Mouse (Mus musculus) midbrain, embryonic 11.5 days (tissue): ENCODE results near the gene Ovgp1. TPM values are rescaled to one million over a fixed set of nuclear protein-coding genes. Genes with fewer than 3 reads are reported as not detected.

Experiments used
- ATAC-seq: fragments of 200-750 bp; cut with Nextera tagmentation; 2 replicates; pipeline ENCODE4 v1.8.0; 2017; ENCODE audit warnings: moderate TSS enrichment, moderate library complexity; ENCODE audit not compliant: low FRiP score
- DNase-seq: peaks from one replicate; pipeline ENCODE4 v3.0.0; 2015; ENCODE audit warnings: low spot score; ENCODE audit errors: missing footprints
- H3K27ac ChIP-seq: fragments of 300-500 bp; sonication (generic); 2 replicates; pipeline ENCODE4 v1.5.1; 2014; ENCODE audit warnings: low read depth, low read length
- H3K27me3 ChIP-seq: fragments of 300-500 bp; sonication (generic); 2 replicates; pipeline ENCODE4 v1.6.1; 2014; ENCODE audit warnings: mild to moderate bottlenecking, low read length, moderate library complexity, mixed read lengths; ENCODE audit not compliant: control insufficient read depth, insufficient read depth
- H3K36me3 ChIP-seq: fragments of 300-500 bp; sonication (generic); 2 replicates; pipeline ENCODE4 v1.6.1; 2014; ENCODE audit warnings: mild to moderate bottlenecking, low read length, moderate library complexity, mixed read lengths; ENCODE audit not compliant: control insufficient read depth, insufficient read depth
- H3K4me1 ChIP-seq: fragments of 300-500 bp; sonication (generic); 2 replicates; pipeline ENCODE4 v1.6.1; 2014; ENCODE audit warnings: low read length; ENCODE audit not compliant: control insufficient read depth, insufficient read depth
- H3K4me2 ChIP-seq: fragments of 300-500 bp; sonication (generic); 2 replicates; pipeline ENCODE4 v1.6.1; 2014; ENCODE audit warnings: mild to moderate bottlenecking, moderate library complexity
- H3K4me3 ChIP-seq: fragments of 300-500 bp; sonication (generic); 2 replicates; pipeline ENCODE4 v1.5.1; 2014; ENCODE audit warnings: low read depth, low read length
- H3K9ac ChIP-seq: fragments of 300-500 bp; sonication (generic); 2 replicates; pipeline ENCODE4 v1.6.1; 2014; ENCODE audit warnings: low read length
- H3K9me3 ChIP-seq: fragments of 300-500 bp; sonication (generic); 2 replicates; pipeline ENCODE4 v1.6.1; 2016; ENCODE audit warnings: low read length; ENCODE audit not compliant: control insufficient read depth
- WGBS: fragments of 180-500 bp; shearing (Covaris S2); extraction: QIAGEN DNeasy Blood & Tissue Kit; methylation state at CpG from one replicate; pipeline ENCODE4 v1.1.7; 2014; 5-methylcytosine and 5-hydroxymethylcytosine counted together
- polyA plus RNA-seq: library from polyadenylated mRNA; unstranded; fragments of >200 nt; fragmentation: Nextera tagmentation; extraction: Ambion mirVana; gene quantifications from 2 replicates; pipeline ENCODE4 v1.2.1, GENCODE M21; 2014

The Ovgp1 gene
- polyA plus RNA-seq: 2.6 and 4.3 TPM in 2 replicates

DNA sequence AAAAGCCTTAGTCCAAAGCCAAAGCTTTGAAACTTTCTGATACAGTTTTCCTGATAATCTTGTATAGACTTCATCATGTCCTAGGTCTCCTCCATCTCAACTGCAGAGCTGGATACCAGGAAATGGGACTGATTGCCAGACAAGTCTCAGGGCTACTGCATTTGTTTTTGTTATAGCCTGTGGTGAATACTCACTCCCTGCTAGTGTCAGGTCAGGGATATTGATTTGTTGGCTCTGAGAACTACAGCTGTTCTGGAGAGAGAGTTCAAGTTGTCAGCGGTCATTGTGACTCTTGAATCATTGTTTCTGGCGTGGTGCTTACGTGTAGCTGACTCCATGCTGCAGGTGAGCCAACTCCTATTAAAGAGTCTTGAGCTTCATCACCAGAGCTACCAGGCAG is at the start of gene Ovgp1:
TSS of gene Ovgp1 (plus strand) at position 301 of the 400 bp plus-strand sequence.
- H3K4me1 ChIP-seq: no peaks in the 10 kb centered on the region
- no peak within 1 kb of the TSS for H3K27ac ChIP-seq
- no peaks in the 10 kb centered on the region for H3K9me3 ChIP-seq
- ATAC-seq (no peak), DNase-seq (no peak)
- H3K27me3 ChIP-seq: no peaks in the 10 kb centered on the region
- WGBS: 81% methylated on average over 3 of the region's 3 CpGs
- no peak within 1 kb of the TSS for H3K9ac ChIP-seq
- peaks cover 4% of the 10 kb centered on the region; the same call in 1 of the 2 replicates for H3K36me3 ChIP-seq
- no peak within 1 kb of the TSS for H3K4me3 ChIP-seq
- no peak within 1 kb of the TSS for H3K4me2 ChIP-seq

DNA sequence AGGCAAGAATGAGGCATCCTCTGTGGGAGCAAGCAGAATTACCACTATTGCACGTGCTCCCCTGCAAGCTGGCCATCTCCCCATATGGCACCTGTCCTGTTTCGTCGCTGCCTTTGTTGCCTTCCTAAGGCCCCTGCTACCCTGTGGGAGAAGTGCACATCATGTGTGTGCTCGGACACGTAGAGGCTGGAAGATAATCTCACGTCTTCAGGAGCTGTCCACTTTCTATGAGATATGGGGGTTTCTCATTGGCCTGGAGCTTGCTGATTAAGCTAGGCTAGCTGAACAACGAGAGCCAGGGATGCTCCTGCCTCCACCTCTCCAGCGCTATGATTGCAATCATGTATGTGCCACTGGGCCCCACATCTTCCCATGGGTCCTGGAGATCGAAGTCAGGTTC is 48.9 kb upstream of the Ovgp1 start:
- no peaks in the 10 kb centered on the region for H3K4me1 ChIP-seq
- H3K4me3 ChIP-seq: no peak overlapping the region
- H3K9me3 ChIP-seq: no peaks in the 10 kb centered on the region
- H3K4me2 ChIP-seq: no peak overlapping the region
- no peaks in the 10 kb centered on the region for H3K36me3 ChIP-seq
- no peaks in the 10 kb centered on the region for H3K27me3 ChIP-seq
- DNase-seq (no peak), ATAC-seq (no peak)
- H3K9ac ChIP-seq: no peak overlapping the region
- 88% methylated on average over 9 of the region's 9 CpGs for WGBS
- H3K27ac ChIP-seq: no peak overlapping the region

DNA sequence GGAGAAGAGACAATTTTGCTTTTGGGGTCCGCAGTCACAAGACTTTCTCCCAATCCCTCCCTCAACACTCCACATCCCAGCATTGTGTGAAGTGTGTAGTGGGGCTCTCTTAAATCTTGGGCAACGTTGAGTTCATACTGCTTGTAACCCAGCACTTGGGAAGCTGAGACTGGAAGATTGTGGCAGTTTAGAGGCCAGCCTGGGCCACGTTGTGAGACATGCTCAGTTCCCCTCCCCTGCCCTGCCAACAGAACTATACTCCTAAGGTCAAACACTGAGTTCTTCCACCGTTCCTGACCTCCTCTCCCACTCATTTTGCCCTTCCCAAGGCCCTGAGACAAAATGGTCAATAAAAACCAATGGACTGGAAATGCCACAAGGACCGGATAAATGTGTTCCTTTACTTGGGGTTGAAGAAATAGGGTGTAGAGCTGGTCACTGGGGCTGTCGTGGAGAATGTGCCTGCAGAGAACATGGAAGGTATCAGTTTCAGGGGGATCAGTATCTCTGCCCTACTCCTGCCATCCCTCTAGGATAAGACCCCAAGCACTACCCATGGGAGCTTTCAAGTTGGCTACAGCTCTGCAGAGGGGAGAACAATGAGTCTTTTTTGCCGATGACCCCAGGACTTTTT is 45.8 kb upstream of the Ovgp1 start:
- Histone ChIP-seq H3K4me2 (no peak overlapping the region), H3K27ac (no peak overlapping the region), H3K27me3 (no peaks in the 10 kb centered on the region), H3K4me3 (no peak overlapping the region), H3K9ac (no peak overlapping the region), H3K36me3 (no peaks in the 10 kb centered on the region), H3K4me1 (no peaks in the 10 kb centered on the region), H3K9me3 (no peaks in the 10 kb centered on the region)
- WGBS: 87% methylated on average over 7 of the region's 7 CpGs
- ATAC-seq (no peak), DNase-seq (peak; percentile 47)

DNA sequence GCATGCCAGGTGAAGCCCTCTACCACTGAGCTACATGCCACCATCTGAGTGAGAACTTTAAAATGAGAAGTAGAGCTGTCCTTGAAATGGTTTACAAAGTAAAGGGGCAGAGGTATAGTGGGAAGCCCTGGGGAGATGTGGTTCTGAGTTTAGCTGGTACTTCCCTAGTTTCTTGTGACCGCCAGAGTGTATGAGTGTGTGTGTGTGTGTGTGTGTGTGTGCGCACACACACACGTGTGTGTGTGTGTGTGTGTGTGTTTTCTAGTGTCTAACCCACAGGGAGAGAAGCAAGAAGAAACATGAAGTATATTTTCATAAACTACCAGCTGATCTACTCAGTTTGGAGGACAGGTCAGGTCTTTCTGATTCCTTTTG is 45.3 kb upstream of the Ovgp1 start:
- Histone ChIP-seq H3K27ac (no peak overlapping the region), H3K4me2 (no peak overlapping the region), H3K9me3 (no peaks in the 10 kb centered on the region), H3K9ac (no peak overlapping the region), H3K4me1 (no peaks in the 10 kb centered on the region), H3K4me3 (no peak overlapping the region), H3K27me3 (no peaks in the 10 kb centered on the region), H3K36me3 (no peaks in the 10 kb centered on the region)
- DNase-seq (no peak), ATAC-seq (no peak)
- WGBS: 83% methylated on average over 3 of the region's 3 CpGs

DNA sequence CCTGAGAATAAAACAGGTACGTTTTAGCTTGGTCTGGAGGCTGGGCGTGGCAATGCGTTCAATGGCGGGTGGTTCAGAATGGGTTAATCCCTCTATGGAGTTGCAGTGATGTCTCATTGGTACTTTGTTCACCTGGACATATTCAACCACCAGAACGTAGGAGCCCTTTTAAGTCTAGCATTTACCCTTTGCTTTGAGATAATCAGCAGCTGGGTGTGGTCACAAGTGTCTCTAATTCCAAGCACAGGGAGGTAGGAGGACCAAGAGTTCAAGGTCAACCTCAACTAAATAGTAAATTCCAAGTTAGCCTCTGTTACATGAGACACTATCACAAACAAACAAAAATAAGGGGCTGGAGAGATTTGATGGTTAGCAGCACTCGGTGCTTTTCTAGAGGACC is 44.7 kb upstream of the Ovgp1 start:
- peak; percentile 8 for DNase-seq
- WGBS: 90% methylated on average over 6 of the region's 6 CpGs

DNA sequence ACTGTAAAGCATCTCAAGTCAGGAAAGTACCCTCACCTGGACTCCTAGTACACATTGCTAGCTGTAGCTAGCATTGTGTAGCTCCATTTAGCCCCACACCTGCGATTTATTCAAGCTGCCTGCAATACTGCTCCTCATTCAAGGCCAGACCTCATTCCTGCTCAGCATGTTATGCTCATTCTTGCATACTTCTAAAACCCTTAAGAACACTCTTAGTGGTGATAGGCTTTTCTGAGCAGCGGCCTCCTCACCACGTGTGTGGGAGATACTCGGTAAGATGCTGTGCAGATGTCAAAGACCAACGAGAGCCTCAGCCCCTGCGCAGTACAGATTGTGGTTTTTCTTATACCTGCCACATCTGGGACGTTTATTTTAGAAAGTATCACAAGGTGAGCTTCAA is 43.7 kb upstream of the Ovgp1 start:
- ATAC-seq (no peak), DNase-seq (no peak)
- Histone ChIP-seq H3K4me1 (no peaks in the 10 kb centered on the region), H3K27me3 (no peaks in the 10 kb centered on the region), H3K36me3 (no peaks in the 10 kb centered on the region), H3K9ac (no peak overlapping the region), H3K4me3 (no peak overlapping the region), H3K4me2 (no peak overlapping the region), H3K9me3 (no peaks in the 10 kb centered on the region), H3K27ac (no peak overlapping the region)
- 88% methylated on average over 7 of the region's 7 CpGs for WGBS

More for the DNA sequence above, 44.7 kb upstream of the Ovgp1 start:
- H3K27ac ChIP-seq: no peak overlapping the region
- H3K4me1 ChIP-seq: no peaks in the 10 kb centered on the region
- no peak overlapping the region for H3K4me2 ChIP-seq
- ATAC-seq: no peak
- H3K9ac ChIP-seq: no peak overlapping the region
- no peaks in the 10 kb centered on the region for H3K27me3 ChIP-seq
- H3K4me3 ChIP-seq: no peak overlapping the region
- no peaks in the 10 kb centered on the region for H3K9me3 ChIP-seq
- H3K36me3 ChIP-seq: no peaks in the 10 kb centered on the region

DNA sequence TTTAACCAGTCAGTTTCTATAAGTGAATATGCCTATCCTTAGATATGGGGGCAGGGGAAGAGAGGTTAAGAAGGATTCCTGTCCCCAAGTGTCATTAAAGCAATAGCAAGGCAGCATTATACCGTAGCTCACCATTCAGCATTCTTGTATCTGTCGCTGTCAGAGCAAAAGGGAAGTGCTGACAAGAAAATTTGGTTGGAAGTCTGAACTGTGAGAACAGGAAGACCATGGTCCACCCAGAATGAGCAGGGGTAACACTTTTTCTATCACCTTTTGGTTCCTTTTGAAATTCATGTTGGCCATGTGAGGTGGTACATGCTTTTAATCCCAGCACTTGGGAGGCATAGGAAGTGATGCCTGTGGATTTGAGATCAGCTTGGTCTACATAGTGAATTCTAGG is 42.4 kb upstream of the Ovgp1 start:
- Histone ChIP-seq H3K36me3 (no peaks in the 10 kb centered on the region), H3K4me2 (no peak overlapping the region), H3K27me3 (no peaks in the 10 kb centered on the region), H3K4me1 (no peaks in the 10 kb centered on the region), H3K4me3 (no peak overlapping the region), H3K9me3 (no peaks in the 10 kb centered on the region), H3K27ac (no peak overlapping the region), H3K9ac (no peak overlapping the region)
- 84% methylated on average over 2 of the region's 2 CpGs for WGBS
- DNase-seq: peak; percentile 41
- no peak for ATAC-seq

DNA sequence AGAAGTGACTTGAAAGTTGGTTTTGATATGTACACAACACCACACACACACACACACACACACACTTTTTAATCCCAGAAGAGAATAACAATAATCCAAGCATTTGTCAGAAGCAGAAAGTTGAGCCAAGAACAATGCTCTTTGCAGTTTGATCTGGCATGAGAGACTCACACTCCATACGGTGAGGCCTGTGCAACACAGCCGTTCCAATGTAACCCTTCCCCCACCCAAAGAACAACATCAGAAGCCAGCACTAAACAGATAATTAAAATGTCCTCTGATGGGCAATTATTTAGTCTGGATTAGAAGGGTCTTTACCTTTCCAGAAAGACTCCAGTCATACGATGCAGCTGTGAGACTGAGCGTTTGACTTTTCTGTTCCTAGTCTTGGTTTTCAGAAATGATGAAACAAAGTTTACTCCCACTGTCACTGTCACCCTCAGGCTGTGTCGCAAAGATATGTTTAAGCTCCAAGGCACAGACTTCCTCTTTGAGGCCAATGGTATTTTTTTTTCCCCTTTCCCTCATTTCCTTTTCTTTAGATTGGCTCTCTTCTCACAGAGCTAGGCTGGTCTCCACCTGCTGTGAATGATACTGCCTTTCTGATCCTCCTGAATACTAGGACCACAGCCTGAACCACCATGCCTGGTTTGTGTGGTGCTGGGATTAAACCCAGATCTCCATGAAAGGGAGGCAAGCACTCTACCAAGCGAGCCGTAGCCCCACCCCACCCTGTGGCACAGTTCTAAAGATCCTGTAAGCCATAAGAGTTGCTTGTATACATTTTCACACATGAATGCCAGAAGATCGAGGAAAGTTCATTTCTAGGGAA is 41.1 kb upstream of the Ovgp1 start, which contains the start of gene I830077J02Rik:
TSS of gene I830077J02Rik (minus strand) at position 425 of the 832 bp plus-strand sequence.
- Histone ChIP-seq H3K4me3 (no peak within 1 kb of the TSS), H3K4me1 (no peaks in the 10 kb centered on the region), H3K9ac (no peak within 1 kb of the TSS), H3K27ac (no peak within 1 kb of the TSS), H3K36me3 (no peaks in the 10 kb centered on the region), H3K9me3 (no peaks in the 10 kb centered on the region), H3K27me3 (no peaks in the 10 kb centered on the region), H3K4me2 (no peak within 1 kb of the TSS)
- ATAC-seq: no peak
- DNase-seq: no peak
- WGBS: 87% methylated on average over 8 of the region's 8 CpGs

DNA sequence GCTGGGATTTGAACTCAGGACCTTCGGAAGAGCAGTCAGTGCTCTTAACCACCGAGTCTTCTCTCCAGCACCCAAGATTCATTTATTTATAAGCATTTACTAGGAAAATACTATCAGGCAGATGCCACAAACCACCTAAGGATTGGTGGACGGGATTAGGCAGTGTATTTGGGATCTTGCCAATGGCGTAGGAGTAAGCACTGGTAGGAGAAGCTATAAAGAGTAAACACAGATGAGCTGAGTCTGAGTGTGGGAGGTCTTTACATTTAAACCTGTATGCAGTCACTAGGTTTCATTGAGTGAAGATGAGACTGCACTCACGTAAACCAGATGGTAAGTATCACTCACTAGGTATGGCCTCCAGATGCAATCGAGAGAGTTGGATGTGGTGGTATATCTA is 39.6 kb upstream of the Ovgp1 start:
- Histone ChIP-seq H3K36me3 (no peaks in the 10 kb centered on the region), H3K27ac (no peak overlapping the region), H3K4me1 (no peaks in the 10 kb centered on the region), H3K4me2 (no peak overlapping the region), H3K9me3 (no peaks in the 10 kb centered on the region), H3K4me3 (no peak overlapping the region), H3K9ac (no peak overlapping the region), H3K27me3 (no peaks in the 10 kb centered on the region)
- DNase-seq: peak; percentile 39
- 90% methylated on average over 6 of the region's 6 CpGs for WGBS
- ATAC-seq: no peak
